Mouse (Mus musculus) adrenal gland, adult 18-20 months (tissue): Measurements from ENCODE around the gene Borcs8. TPM values are rescaled to one million over a fixed set of nuclear protein-coding genes. Genes with fewer than 3 reads are reported as not detected.

Source experiments
- DNase-seq, 2 experiments: peaks; one replicate each; pipeline ENCODE4 v3.0.0; 2021 to 2022; ENCODE audit warnings: low spot score in 2 of 2
- long read RNA-seq, 2 experiments: library from polyadenylated mRNA; stranded (forward); transcript quantifications; one replicate each; pipeline ENCODE4 v2.0.0; 2021
- total RNA-seq, 2 experiments: library from RNA; stranded (reverse); gene quantifications; 1 replicate in 1 of 2; 2 replicates in 1 of 2; pipeline ENCODE4 v1.2.3; 2021

Borcs8 gene
- total RNA-seq, result 10 to 100 TPM; 54.8 to 59.2 TPM
- long read RNA-seq, experiment 1, partial matches to known transcripts, result 1 of 5 reads
- long read RNA-seq, experiment 1, other reads (novel, unspliced or antisense), result 0 of 5 reads
- long read RNA-seq, experiment 2, transcript Borcs8-204 (4 exons, 756 nt), result minor isoform, 14 of 45 reads
- long read RNA-seq, experiment 2, transcript Borcs8-201 (6 exons, 810 nt), result major isoform, 20 of 45 reads
- long read RNA-seq, experiment 2, partial matches to known transcripts, result 2 of 45 reads
- long read RNA-seq, experiment 2, other reads (novel, unspliced or antisense), result 8 of 45 reads

GRCm38 (mm10) chr8:70139026-70139857 lies at the start of gene Borcs8, which contains the start of the genes Rfxank and Mef2b:
Gene Borcs8, plus strand, starts transcription at chr8:70139499.
Gene Rfxank, minus strand, starts transcription at chr8:70139154.
Gene Mef2b, plus strand, starts transcription at chr8:70139711.
- DNase-seq, result peak; percentile 95 to 96

- no peak for DNase-seq
These were observed 46.5 kb upstream of the Borcs8 start for GRCm38 (mm10) chr8:70092786-70093185.

GRCm38 (mm10) chr8:70099276-70099675 lies 40.0 kb upstream of the Borcs8 start:
- no peak for DNase-seq

- DNase-seq, result no peak
These were observed 39.1 kb upstream of the Borcs8 start for GRCm38 (mm10) chr8:70100241-70100640.

- DNase-seq, result no peak
These were observed 34.8 kb upstream of the Borcs8 start for GRCm38 (mm10) chr8:70104506-70104905.

GRCm38 (mm10) chr8:70104922-70105321 lies 34.4 kb upstream of the Borcs8 start:
- no peak for DNase-seq

GRCm38 (mm10) chr8:70110451-70110850 lies 28.8 kb upstream of the Borcs8 start:
- no peak for DNase-seq

GRCm38 (mm10) chr8:70111192-70111795 lies 28.0 kb upstream of the Borcs8 start:
- DNase-seq, result no peak

GRCm38 (mm10) chr8:70112401-70113016 lies 26.8 kb upstream of the Borcs8 start:
- DNase-seq, result no peak

- no peak for DNase-seq
These were observed 24.8 kb upstream of the Borcs8 start for GRCm38 (mm10) chr8:70114488-70114887.

- no peak for DNase-seq
These were observed 24.4 kb upstream of the Borcs8 start for GRCm38 (mm10) chr8:70114892-70115291.

- no peak for DNase-seq
These were observed 21.7 kb upstream of the Borcs8 start for GRCm38 (mm10) chr8:70117611-70118010.

- DNase-seq, result no peak
These were observed 20.3 kb upstream of the Borcs8 start for GRCm38 (mm10) chr8:70118726-70119700.

GRCm38 (mm10) chr8:70120667-70121066 lies 18.6 kb upstream of the Borcs8 start, which contains the start of gene Ncan:
Gene Ncan, minus strand, starts transcription at chr8:70120873.
- DNase-seq, result peak; percentile 45 to 46

GRCm38 (mm10) chr8:70122863-70123262 lies 16.4 kb upstream of the Borcs8 start:
- no peak for DNase-seq

GRCm38 (mm10) chr8:70124992-70125391 lies 14.3 kb upstream of the Borcs8 start:
- no peak for DNase-seq

GRCm38 (mm10) chr8:70128435-70128834 lies 10.9 kb upstream of the Borcs8 start:
- DNase-seq, result no peak

- DNase-seq, result no peak
These were observed 9.9 kb upstream of the Borcs8 start for GRCm38 (mm10) chr8:70129309-70129952.

- DNase-seq, result no peak
These were observed 9.2 kb upstream of the Borcs8 start for GRCm38 (mm10) chr8:70130066-70130465.
